Mouse (Mus musculus): ENCODE results near the gene Sars2.
"Not testable (repeated sequence)": the region's sequence is repeated elsewhere in the genome, so short reads cannot be mapped to it uniquely, and the experiment has no call there.

Gene Sars2

GRCm38 (mm10) chr7:28741709-28742438 lies at the start of gene Sars2, which contains the start of gene Mrps12:
Gene Sars2 (plus strand): TSS chr7:28741992.
Gene Mrps12 (minus strand): TSS chr7:28741820.
- DNase-seq (ENCODE audit: low read depth) = peak; percentile 99

GRCm38 (mm10) chr7:28692545-28693320 lies 49.1 kb upstream of the Sars2 start, which contains the start of gene Fbxo27:
Gene Fbxo27 (plus strand): TSS chr7:28692849.
- no peak for DNase-seq (ENCODE audit: low read depth)

GRCm38 (mm10) chr7:28693321-28693966 lies 48.3 kb upstream of the Sars2 start:
- no peak for DNase-seq (ENCODE audit: low read depth)

- DNase-seq (ENCODE audit: low read depth) = no peak
Observed at GRCm38 (mm10) chr7:28694423-28694822, 47.4 kb upstream of the Sars2 start.

GRCm38 (mm10) chr7:28694966-28695511 lies 46.8 kb upstream of the Sars2 start:
- DNase-seq (ENCODE audit: low read depth) = peak; percentile 88

GRCm38 (mm10) chr7:28697277-28697676 lies 44.5 kb upstream of the Sars2 start:
- DNase-seq (ENCODE audit: low read depth) = no peak

GRCm38 (mm10) chr7:28700269-28700668 lies 41.5 kb upstream of the Sars2 start:
- DNase-seq (ENCODE audit: low read depth) = no peak

GRCm38 (mm10) chr7:28701306-28701705 lies 40.5 kb upstream of the Sars2 start:
- not testable (repeated sequence) for DNase-seq (ENCODE audit: low read depth)

GRCm38 (mm10) chr7:28702601-28703143 lies 39.1 kb upstream of the Sars2 start:
- DNase-seq (ENCODE audit: low read depth) = peak; percentile 17

- peak; percentile 47 for DNase-seq (ENCODE audit: low read depth)
Observed at GRCm38 (mm10) chr7:28709454-28709853, 32.3 kb upstream of the Sars2 start.

- no peak for DNase-seq (ENCODE audit: low read depth)
Observed at GRCm38 (mm10) chr7:28710962-28711361, 30.8 kb upstream of the Sars2 start.

- DNase-seq (ENCODE audit: low read depth) = no peak
Observed at GRCm38 (mm10) chr7:28714667-28715066, 27.1 kb upstream of the Sars2 start.

GRCm38 (mm10) chr7:28715598-28715997 lies 26.2 kb upstream of the Sars2 start:
- DNase-seq (ENCODE audit: low read depth) = no peak

GRCm38 (mm10) chr7:28716590-28717281 lies 25.1 kb upstream of the Sars2 start, which contains the start of gene Fbxo17:
Gene Fbxo17 (plus strand): TSS chr7:28716804.
- DNase-seq (ENCODE audit: low read depth) = no peak

GRCm38 (mm10) chr7:28717726-28718125 lies 24.1 kb upstream of the Sars2 start:
- DNase-seq (ENCODE audit: low read depth) = no peak

GRCm38 (mm10) chr7:28719159-28719558 lies 22.6 kb upstream of the Sars2 start:
- no peak for DNase-seq (ENCODE audit: low read depth)

GRCm38 (mm10) chr7:28719650-28720049 lies 22.1 kb upstream of the Sars2 start:
- DNase-seq (ENCODE audit: low read depth) = no peak

- DNase-seq (ENCODE audit: low read depth) = no peak
Observed at GRCm38 (mm10) chr7:28720753-28721537, 20.8 kb upstream of the Sars2 start.

GRCm38 (mm10) chr7:28722079-28722478 lies 19.7 kb upstream of the Sars2 start:
- DNase-seq (ENCODE audit: low read depth) = peak; percentile 65

GRCm38 (mm10) chr7:28724613-28725012 lies 17.2 kb upstream of the Sars2 start:
- DNase-seq (ENCODE audit: low read depth) = peak; percentile 22

All from 416B (cell line).